Mouse (Mus musculus): ENCODE measurements around the gene Vps13d.

The Vps13d gene

DNA sequence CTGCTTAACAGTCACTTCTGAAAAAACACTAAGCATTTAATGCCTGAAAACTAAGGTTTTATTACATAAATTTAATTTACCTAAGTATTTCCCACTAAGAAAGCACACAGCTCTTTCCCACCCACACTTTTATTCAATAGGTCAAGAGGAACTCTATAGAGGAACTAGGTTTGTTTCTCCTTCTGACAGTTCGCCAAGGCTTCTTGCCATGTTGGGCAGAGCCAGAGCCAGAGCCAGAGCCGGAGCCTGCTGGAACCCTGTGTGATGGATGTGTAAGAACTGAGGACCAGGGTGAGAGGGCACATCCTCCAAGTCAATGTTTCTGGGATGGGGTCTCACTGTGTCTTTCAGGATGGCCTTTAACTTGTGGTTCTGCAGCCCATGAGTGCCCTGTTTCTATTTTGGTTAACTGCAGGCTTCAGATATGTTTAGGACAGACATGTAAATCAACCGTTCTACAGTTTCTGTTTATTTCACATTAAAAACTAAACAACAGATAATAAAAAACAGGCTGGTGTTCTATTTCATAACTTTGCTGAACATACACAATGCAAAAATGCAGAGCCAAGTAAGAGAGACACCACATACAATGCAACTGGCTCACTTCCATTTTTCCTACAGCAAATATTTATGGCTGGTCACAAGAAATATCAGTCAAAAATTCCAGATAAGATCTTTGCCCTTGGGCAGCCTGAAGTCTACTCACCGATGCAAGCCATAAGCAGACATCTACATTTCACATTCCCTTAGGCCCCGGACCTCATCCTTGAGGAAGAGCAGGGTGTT, 157.0 kb downstream of the Vps13d start:
- in situ Hi-C loops (cut with MseI, MboI): no loop called here

DNA sequence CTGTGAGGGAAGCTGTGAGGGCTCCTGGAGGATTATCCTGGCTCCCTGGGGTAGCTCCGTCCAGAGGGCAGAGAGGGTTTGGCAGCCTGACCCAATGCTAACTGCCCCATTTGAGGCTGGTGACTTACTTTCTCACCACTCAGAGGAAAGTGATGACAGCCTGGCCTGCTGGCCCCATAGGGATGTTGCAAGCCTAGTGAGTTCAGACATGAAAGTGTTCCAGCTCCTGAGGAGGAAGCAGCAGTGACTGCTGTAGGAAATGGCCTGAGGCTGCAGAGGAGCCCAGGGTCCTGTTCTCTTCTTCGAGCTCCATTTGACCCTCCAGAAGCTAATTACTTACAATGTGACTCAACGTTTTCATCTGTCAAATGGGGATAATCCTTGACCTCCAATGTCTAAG, 157.8 kb downstream of the Vps13d start:
- in situ Hi-C loops (cut with MseI, MboI): no loop called here

DNA sequence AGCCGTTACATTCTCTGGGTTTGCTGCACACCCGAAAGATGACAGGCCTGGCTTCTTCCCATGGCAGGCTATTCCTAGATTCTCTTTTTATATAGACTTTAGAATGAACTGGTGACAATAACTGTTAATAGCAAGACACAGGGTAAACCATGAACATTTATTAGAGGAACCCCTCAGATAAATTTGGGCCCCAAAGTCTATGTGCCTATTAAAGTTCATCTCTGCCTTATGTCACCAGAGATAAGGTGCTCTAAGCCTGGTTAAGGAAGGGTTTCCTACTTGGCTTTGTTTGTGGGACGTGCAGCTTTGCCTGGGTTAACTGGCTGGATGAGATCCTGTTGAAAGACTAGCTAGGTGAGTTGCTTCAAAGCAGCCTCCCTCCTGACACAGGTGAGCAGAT, 159.4 kb downstream of the Vps13d start:
- in situ Hi-C loops (cut with MseI, MboI): no loop called here

DNA sequence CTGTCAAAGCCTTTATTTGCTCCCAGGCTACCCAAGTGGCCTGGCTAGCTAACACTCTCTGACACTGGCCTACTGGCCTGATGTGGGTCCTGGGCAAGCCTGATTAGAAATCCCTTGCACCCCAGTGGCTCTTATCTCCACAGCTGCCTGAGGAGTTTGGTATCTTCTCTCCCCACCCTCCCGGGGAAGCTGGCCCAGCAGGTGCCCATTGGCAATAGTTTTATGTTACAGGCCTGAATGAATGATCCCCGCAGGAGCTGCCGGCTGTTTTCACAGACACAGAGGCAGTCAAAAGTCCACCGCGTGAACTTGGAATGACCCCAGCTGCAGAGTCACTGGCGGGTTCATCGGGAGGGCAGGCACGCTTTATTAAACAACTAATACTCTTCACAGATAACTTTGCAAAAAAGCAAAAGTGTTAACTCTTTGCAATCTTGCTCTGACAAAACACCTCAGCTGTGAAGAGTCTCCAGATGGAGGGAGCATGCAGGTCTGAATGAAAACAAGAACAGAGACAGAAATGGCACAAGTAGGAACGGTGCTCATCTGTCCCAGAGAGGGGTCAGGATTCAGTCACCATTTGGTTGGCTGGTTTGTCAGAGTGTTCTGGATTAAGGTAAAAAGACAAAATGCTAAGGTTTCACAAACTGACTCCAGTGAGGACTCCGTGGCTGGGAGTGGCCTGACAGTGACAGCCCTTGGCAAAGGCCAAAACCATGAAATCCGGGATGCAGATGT, 160.1 kb downstream of the Vps13d start:
- in situ Hi-C loops (cut with MseI, MboI): no loop called here

DNA sequence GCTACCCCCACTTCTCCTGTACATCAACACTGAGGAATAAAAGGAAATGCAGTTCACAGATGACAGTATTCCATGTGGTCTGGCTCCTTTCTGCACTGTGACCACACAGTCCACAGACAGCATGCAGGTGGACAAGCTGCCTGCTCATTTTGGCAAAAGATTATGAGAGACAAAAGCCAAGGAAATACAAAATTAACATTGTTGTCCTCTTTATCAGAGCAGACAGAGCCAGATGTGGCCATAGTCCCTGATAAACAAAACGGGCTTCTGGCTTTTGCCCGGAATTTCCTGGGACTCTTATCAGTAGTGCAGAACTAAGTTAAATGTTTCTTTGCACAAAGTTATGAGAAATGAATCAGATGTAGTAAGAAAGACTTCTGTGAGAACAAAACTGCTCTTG, 161.4 kb downstream of the Vps13d start:
- in situ Hi-C loops (cut with MseI, MboI): no loop called here

DNA sequence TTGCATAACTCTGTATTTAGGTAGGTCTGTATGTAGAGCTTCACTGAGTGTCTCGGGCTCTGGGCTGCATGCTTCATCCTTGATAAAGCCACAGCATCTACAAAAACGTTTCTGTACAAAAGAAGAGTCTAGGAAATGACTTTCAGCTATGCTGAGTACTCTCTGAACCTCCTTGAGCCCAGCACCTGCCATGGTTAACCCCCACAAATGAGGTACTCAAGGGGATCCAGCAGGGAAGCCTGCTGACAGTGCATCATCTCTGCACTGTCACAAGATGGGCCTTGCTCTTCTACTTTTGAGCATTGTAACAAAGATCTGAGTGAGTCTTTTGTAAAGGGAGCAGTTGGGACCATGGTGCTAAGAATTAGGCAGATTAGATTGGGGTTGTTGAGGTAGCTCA, 162.2 kb downstream of the Vps13d start:
- in situ Hi-C loops (cut with MseI, MboI): no loop called here

DNA sequence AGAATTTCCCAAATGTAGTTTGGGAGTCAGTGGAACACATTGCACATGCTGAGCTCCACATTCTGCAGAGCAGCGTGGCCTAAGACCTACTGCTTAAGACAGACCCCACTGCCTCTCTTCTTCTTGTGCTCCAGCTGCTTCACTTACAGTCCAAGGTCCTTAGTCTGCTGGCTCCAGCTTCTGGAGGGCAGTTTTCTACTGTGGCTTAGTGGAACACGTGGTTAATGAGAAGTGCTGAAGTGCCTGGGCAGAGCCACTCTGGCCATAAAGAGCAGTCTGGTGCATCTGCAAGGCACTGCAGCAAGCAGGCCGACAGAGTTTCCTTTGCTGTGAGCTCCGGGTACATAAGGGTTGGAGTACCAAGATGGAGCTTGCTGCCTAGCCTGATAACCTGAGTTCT, 163.3 kb downstream of the Vps13d start:
- in situ Hi-C loops (cut with MseI, MboI): no loop called here

DNA sequence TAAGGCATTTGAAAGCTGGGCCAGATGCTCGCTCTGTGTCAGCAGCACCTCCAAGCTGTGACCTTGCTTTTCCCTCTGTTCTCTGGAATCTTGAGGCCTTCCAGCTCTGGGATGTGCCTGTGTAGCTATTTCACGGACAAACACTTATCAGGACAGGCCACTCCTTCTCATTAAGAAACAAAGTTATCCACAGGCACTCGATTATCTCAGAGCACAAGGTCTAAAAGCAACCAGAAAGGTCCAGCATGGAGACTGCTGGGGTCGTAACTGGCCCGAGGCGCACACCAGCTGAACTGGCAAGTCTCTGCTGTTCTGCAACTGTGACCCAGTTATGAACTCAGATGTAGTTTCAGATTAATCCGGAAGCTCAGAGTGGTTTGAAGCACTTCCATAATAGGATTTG, 168.4 kb downstream of the Vps13d start:
- in situ Hi-C loops (cut with MseI, MboI): no loop called here

DNA sequence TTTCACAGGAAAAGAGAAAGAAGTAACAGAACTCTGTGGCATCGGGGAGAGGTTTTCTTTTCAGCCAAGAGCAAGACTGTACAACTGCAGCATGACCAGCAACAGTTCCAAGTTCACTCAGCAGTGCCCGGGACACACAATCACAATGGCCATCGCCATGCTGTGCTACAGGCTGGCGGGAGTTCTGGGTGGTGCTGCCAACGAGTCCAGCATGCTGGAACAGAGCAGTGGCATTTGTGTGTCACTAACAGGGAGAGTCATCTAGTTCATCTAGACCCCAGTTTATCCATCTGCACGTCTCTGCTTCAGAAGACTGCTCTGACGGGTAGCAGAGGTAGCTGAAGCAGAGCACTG, 169.4 kb downstream of the Vps13d start:
- in situ Hi-C loops (cut with MseI, MboI): no loop called here

DNA sequence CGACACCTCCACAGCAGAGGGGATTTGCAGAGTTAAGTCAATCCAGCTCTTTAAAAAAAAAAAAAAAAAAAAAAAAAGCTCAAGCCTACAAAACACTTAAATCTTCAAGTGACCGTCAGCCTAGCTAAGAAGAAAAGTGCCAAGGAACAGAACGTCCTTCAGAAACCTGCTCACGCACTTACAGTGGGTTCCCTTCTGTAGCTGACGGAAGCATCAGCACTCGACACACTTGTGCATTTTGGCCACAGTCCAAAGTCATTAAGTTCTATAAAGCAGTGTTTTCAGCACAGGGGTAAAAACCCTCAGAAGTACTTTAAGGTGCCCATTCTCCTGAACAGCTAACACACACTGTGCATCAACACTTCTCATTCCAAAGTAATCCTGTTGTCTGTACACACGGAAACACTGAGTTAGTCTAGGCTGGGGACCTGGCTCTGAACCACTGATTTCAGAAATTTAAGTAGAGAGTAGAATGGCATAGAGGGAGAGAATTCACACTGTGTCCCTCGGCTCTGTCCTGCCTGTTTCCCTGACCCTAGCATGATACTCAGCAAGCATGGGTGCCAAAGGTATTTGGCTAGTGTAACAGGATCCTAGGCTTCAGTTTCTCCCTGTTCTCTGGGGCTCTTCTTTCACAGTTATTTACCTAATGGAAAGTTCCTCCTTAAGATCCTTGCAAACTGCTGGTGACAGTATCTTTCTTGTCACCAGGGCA, 170.0 kb downstream of the Vps13d start:
- in situ Hi-C loops (cut with MseI, MboI): no loop called here

DNA sequence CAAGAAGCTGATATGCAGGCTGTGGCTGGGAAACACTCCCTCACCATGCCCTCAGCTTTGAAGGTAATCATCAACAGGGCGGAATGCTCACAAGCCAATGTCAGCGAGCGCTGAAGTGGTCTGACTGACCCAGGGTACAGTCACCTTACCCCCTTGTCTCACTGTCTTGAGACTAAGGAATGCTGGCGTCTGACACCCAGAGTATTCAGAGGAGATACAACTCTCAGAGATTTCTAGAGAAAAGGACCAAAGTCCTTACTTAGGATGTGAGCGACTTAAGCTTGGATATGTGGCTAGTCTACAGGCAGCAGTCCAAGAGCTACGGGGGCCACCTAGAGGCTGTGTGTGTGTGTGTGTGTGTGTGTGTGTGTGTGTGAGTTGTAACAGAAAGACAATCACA, 170.9 kb downstream of the Vps13d start:
- in situ Hi-C loops (cut with MseI, MboI): no loop called here

DNA sequence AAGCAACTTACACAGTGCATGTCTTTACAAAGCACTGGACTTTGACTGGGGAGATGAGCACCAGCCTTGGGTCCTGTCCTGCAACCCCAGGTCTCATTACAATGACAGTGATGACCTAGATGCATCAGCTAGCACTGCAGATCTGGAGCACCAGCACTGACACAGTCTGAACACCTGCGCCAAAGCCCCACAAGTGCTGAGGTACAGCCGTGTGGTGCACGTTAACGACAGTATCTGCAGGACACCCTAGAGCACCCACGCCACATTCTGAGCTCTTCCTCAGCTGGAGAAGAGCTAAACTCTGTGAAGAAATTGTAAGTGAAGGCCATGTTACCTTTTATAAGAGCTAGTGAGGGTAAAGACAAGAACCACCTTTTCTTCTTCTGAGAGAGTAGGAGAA, 172.0 kb downstream of the Vps13d start:
- in situ Hi-C loops (cut with MseI, MboI): no loop called here

DNA sequence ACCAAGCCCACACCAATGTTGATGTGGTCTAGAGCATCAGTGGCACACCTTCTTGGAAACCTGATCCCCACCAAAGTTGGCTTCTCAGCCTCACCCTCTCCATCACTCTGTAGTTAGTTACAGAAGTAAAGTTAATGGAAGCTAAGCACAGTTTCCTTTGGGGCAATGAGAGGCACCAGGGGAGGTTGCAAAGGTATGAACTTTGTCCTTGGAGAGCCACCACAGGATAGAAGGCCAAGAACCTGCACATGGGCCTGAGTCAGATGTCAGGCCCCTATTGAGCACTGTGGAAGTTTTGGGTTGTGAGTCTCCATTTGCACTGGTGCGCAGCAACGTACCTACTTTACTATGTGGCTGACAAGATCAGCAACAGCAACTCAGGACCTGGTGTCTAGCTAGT, 172.6 kb downstream of the Vps13d start:
- in situ Hi-C loops (cut with MseI, MboI): no loop called here

DNA sequence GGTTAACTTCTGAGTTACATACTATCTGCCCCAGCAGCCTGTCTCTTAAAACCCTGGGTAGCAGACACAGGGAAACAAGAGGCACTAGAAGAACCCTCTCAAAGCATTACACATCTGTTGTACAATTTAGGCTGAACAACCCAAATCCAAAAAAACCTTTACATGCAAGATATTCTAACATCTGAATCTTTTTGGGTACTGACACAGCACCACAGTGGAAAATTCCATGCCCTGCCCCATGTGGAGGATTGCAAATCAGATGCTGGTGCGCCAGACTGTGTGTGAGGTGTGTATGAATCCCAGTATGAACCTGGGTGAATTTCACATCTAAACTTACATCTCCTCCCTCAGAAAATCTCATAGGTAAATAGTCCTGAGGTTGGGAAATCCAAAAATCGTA, 174.4 kb downstream of the Vps13d start:
- in situ Hi-C loops (cut with MseI, MboI): no loop called here

DNA sequence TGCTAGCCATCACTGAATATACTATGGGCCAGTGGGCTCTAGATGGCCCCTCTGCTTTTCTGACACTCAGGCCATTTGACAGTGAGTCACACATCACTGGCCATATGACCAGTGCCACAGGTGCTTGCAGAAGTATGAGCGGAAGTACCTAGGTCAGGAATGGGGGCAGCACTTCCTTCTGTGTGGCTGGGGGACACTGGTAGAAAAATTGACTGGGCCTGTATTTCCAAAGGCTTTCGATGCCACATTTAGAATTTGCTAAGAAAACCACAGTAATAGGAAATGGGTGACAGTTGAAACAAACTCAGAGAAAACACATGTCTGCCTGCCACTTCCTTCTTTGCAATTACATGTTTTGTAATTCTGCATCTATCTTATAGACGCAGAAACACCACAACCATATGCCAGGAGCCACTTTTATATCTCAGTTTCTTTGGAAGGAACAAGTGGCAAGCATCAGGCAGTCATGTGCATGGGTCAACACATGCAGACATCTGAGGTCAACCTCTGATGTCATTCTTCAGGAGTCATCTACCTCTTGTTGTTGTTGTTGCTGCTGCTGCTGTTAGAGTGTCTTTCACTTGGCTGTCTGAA, 175.6 kb downstream of the Vps13d start:
- in situ Hi-C loops (cut with MseI, MboI): no loop called here

DNA sequence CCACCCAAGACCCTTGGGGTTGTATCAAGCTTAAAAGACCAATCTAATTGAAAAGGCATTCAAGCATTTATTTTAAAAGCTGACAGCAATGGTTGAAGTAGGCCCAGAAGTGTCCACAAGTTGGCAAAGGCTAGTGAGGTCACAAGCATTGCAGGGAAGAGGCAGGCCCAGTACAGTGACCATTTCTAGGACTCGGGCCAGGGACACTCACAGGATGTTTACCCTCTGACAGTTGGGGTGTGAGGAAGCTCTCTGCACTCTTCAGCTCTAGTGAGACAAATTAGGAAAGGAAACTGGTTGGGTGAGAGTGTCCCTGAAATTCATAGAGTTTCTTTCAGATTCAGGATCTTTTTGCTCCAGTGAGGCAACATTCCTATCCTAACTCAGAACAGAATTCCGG, 177.1 kb downstream of the Vps13d start:
- in situ Hi-C loops (cut with MseI, MboI): no loop called here

DNA sequence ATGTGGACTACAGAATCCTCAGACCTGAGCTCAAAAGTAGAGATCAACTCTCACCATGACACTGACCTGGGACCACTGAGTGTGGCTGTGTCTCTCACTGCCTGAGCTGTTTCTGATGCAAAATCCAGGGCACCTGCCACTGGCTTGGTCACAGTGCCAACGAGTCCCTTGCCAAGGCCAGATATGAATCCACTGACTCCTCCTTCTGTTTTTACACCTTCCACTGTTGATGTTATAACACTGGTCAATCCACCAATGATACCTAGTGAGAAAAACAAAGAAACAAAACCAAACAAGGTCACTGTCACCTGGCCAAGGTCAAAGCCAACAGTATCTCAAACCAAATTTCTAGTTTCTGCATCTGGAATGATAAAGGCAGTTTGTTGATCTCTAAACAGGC, 178.1 kb downstream of the Vps13d start:
- in situ Hi-C loops (cut with MseI, MboI): no loop called here

DNA sequence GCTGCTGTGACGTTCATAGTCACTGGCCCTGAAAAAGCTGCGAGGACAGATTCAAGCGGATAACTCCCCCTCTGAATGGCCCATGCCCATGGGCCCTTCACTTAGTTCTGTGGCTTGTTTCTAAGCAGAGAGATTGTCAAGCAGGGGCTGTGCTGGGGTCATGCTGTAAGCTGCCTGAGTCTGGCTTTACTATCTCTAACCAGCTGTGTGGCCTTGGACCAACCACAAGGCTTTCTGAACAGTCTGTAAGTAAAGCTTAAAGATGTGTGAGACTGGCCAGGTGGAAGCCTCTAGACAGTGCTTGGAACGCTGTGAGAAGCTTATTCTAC, 180.2 kb downstream of the Vps13d start:
- in situ Hi-C loops (cut with MseI, MboI): no loop called here

DNA sequence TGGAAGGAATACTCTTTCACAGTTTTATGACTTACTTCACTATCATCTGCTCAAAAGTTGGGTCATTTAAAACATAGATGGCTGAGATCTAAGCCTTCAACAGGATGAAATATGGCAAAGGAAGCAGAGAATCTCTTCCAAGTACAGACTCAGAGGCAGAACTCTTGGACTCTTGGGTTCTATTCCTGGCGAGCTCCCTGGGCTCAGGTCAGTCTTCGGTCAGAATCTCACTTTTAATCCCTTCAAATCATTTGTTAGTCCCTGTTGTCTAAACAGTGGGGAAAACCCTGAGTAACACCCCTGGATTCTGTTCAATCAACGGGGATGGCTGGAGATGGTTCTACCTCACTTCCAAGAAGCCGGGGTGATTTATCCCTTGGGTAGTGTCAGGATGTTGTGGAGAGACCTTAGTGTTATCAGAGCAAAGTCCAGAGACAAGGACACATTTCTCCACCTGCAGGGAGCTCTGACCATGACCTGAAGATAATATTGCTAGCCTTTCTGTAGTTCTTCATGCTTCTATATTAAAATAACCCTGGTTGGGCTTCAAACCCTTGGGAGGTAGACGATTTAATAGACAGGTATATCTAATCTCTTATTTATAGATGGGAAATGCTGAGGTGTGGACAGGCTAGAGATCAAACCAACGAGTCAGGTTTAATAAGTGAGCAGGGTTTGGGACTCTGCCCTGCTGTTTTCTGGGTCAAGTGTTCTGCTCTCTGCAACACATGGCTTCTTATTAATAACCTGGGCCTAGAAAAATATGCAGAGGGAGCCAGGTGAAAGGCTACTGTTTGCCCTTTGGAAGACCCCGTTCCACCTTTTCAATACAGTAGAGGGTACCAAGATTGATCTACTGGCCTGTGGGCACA, 180.8 kb downstream of the Vps13d start:
- in situ Hi-C loops (cut with MseI, MboI): no loop called here

DNA sequence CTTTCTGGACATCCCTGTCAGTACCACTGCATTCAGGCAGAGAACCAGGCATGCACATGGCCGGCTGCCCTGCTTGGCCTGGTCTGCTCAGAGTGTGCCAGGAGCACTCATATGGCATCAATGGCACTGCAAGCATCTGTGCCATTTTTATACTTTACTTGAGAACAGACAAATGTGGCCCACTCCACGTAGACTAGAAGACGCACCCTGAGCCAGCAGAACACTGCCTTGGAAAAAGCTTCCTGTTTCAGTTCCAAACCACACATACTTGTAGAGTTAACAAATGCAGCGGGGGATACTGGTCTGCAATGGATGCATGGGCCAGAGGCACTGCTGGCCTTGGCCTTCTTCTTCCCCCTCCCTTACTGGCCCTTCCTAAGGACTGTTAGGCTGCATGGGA, 181.6 kb downstream of the Vps13d start:
- in situ Hi-C loops (cut with MseI, MboI): no loop called here

DNA sequence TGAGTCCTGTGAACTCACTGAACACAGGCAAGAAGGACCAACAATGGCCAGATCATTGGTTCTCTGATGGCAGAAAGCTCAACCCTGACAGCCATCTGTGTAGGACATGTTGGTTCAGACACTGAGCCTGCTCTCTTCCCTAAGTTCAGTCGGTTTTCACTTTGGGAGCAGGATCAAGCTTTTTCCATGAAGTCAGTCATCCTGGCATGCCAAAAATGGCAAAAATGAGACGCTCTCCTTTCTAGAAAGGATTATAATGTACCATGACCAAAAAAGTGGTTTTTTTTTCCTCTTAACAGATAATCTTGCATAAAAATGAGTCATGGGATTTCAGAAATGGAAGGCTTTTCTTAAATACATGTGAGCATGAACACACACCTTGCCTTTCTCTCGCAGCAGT, 183.6 kb downstream of the Vps13d start:
- in situ Hi-C loops (cut with MseI, MboI): no loop called here

DNA sequence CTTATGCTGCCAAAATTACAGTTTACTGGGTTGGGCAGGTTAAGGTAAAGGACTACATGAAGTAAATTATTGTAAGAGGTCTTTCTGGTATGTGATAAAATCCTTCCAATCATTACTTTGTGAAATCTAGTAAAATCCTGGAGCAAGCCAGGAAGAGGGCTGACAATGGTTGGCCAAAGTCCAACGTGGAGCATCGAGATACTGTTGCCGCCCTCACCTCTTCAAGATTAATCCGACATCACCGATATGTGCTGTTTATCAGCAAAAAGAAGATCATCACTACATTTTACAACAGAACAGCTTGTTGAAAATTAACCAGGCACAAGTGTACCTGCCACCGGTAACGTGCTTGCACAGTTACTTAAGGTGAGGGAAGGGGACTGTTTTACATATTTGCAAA, 184.9 kb downstream of the Vps13d start:
- in situ Hi-C loops (cut with MseI, MboI): no loop called here
